Mouse (Mus musculus): ENCODE measurements around the gene Nrcam.

DNA sequence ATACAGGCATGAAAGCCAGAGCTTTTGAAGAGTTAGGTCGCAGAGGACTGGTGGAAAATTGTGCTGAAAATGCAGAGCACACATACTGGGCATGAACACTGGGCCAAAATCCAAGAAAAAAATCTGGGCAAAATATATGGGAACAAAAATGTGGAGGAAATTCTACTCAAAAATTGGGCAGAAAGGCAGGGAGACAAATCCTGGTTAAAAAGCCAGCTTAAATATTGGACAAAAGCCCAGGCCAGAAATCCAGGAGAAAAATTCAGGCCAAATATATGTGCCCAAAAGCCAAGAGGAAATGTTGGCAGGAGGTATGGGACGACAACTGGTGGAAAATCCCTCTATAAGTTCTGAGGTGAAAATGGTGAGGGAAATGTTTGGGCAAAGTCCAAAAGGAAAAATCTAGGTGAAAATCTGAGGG is 288.3 kb downstream of the Nrcam start:
- TF ChIP-seq CTCF (conservative IDR thresholded peaks at IDR 0.05; ENCODE audit: low read length) (no peak), POU5F1 (IDR thresholded peaks at IDR 0.05; ENCODE audit: borderline replicate concordance, low read length) (no peak)
